Mouse (Mus musculus) G1E-ER4 (cell line): ENCODE results near the gene Olfr288. TPM values are rescaled to one million over a fixed set of nuclear protein-coding genes. Genes with fewer than 3 reads are reported as not detected.

Experiments used
- GATA1 ChIP-seq: IDR thresholded peaks from one replicate; pipeline ENCODE4 v1.8.0; 2012; ENCODE audit warnings: low read length, inconsistent platforms
- polyA plus RNA-seq: library from polyadenylated mRNA; stranded (reverse); fragments of >175 nt; gene quantifications from 2 replicates; pipeline ENCODE4 v1.2.3, GENCODE M21; 2012

The Olfr288 gene
- polyA plus RNA-seq, 1 experiment, result not detected

GRCm38 (mm10) chr15:98172113-98172512 lies 23.2 kb downstream of the Olfr288 start:
- TF ChIP-seq GATA1, result no peak

GRCm38 (mm10) chr15:98170917-98171316 lies 24.4 kb downstream of the Olfr288 start:
- TF ChIP-seq GATA1, result no peak

- TF ChIP-seq GATA1, result no peak
These were observed 25.0 kb downstream of the Olfr288 start for GRCm38 (mm10) chr15:98170365-98170764.

GRCm38 (mm10) chr15:98168622-98169004 lies 26.7 kb downstream of the Olfr288 start:
- TF ChIP-seq GATA1, result no peak

- TF ChIP-seq GATA1, result no peak
These were observed 27.4 kb downstream of the Olfr288 start for GRCm38 (mm10) chr15:98167645-98168621.

GRCm38 (mm10) chr15:98166963-98167644 lies 28.2 kb downstream of the Olfr288 start, which contains the start of gene Ccdc184:
Gene Ccdc184 (plus strand): TSS chr15:98167158.
- TF ChIP-seq GATA1, result no peak

GRCm38 (mm10) chr15:98165525-98165924 lies 29.8 kb downstream of the Olfr288 start, which contains the start of gene Asb8:
Gene Asb8 (minus strand): TSS chr15:98165625.
- TF ChIP-seq GATA1, result no peak

GRCm38 (mm10) chr15:98162561-98162960 lies 32.8 kb downstream of the Olfr288 start:
- TF ChIP-seq GATA1, result no peak

GRCm38 (mm10) chr15:98161026-98161805 lies 34.1 kb downstream of the Olfr288 start:
- TF ChIP-seq GATA1, result no peak

- TF ChIP-seq GATA1, result no peak
These were observed 38.1 kb downstream of the Olfr288 start for GRCm38 (mm10) chr15:98157253-98157652.

GRCm38 (mm10) chr15:98155944-98156343 lies 39.4 kb downstream of the Olfr288 start:
- no peak for TF ChIP-seq GATA1

GRCm38 (mm10) chr15:98155272-98155671 lies 40.1 kb downstream of the Olfr288 start:
- TF ChIP-seq GATA1, result no peak

- TF ChIP-seq GATA1, result no peak
These were observed 40.7 kb downstream of the Olfr288 start for GRCm38 (mm10) chr15:98154631-98155030.

GRCm38 (mm10) chr15:98154146-98154545 lies 41.2 kb downstream of the Olfr288 start:
- no peak for TF ChIP-seq GATA1

- no peak for TF ChIP-seq GATA1
These were observed 41.7 kb downstream of the Olfr288 start for GRCm38 (mm10) chr15:98153625-98154024.
